8 mouse cellular contexts compared by ENCODE assay signal in the genomic region with DNA sequence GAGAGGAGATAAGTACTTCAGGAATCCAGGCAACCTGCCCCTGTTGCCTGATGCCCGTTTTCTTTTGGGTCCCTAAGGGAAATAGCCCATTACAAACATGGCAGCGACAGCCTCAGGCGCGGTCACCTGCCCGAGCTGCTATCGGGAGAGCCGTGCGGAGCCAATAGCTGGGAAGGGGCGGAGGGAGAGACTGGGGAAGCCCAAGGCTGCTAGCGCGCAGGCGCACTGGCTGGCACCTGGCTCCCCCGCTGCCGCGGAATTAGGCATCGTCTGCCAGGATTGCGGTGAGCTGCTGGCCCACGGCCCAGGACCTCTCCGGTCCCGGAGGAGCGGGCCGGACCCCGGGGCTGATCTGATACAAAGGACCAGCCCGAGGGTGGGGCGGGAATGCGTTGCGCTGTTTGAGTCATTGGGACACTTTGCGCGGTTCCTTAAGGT. TPM values are rescaled to one million over a fixed set of nuclear protein-coding genes. Genes with fewer than 3 reads are reported as not detected.
DNase-seq lines count a peak whose midpoint lies in the region; ATAC-seq and TF ChIP-seq lines count a peak whose summit lies in the region.

No protein-coding gene starts in this region.

- no peak overlapping the region for H3K9ac ChIP-seq in embryonic facial prominence, embryonic 15.5 days
- peak overlapping the region; percentile 61 for H3K9ac ChIP-seq in kidney, embryonic 14.5 days (ENCODE audit: low read depth, low read length)
- H3K9ac ChIP-seq in limb, embryonic 15.5 days, result peak overlapping the region; percentile 36
- H3K9ac ChIP-seq in midbrain, postnatal 0 days (replicated peaks; ENCODE audit: low read length, poor library complexity, severe bottlenecking), result peak overlapping the region; percentile 71

- H3K4me3 ChIP-seq in bone marrow macrophage, adult 2 months (ENCODE audit: insufficient read depth, low read length), result peak overlapping the region; percentile 79
- H3K4me3 ChIP-seq in embryonic facial prominence, embryonic 15.5 days (replicated peaks), result peak overlapping the region; percentile 47
- H3K4me3 ChIP-seq in heart, embryonic 10.5 days, result peak overlapping the region; percentile 67
- H3K4me3 ChIP-seq in kidney, embryonic 14.5 days (ENCODE audit: low read length), result peak overlapping the region; percentile 61
- H3K4me3 ChIP-seq in limb, embryonic 15.5 days, result peak overlapping the region; percentile 49
- H3K4me3 ChIP-seq in midbrain, postnatal 0 days (ENCODE audit: low read depth, low read length), result peak overlapping the region; percentile 62

- no peak for TF ChIP-seq CTCF in bone marrow macrophage, adult 2 months (IDR thresholded peaks at IDR 0.05; ENCODE audit: low read depth, low read length)
- TF ChIP-seq CTCF in midbrain, postnatal 0 days (IDR thresholded peaks at IDR 0.05), result no peak

- no peaks in the 10 kb centered on the region for H3K9me3 ChIP-seq in embryonic facial prominence, embryonic 15.5 days (replicated peaks)
- H3K9me3 ChIP-seq in heart, embryonic 10.5 days, result no peaks in the 10 kb centered on the region
- peaks cover 3% of the 10 kb centered on the region; the same call in 1 of the 2 replicates for H3K9me3 ChIP-seq in kidney, embryonic 14.5 days (ENCODE audit: control insufficient read depth, low read length)
- H3K9me3 ChIP-seq in limb, embryonic 15.5 days, result no peaks in the 10 kb centered on the region; the same call in 1 of the 2 replicates
- H3K9me3 ChIP-seq in midbrain, postnatal 0 days (ENCODE audit: low read length), result no peaks in the 10 kb centered on the region

- TF ChIP-seq POLR2A in bone marrow macrophage, adult 2 months (IDR thresholded peaks at IDR 0.05; ENCODE audit: borderline replicate concordance, low read depth, low read length), result no peak

- ATAC-seq in embryonic facial prominence, embryonic 15.5 days (ENCODE audit: insufficient number of reproducible peaks, low FRiP score, low TSS enrichment, low read depth), result peak; percentile 73; the same call in 1 of the 2 replicates
- peak; percentile 85 for ATAC-seq in kidney, embryonic 14.5 days (ENCODE audit: low FRiP score, low TSS enrichment)
- no peak for ATAC-seq in limb, embryonic 15.5 days (ENCODE audit: insufficient number of reproducible peaks, low FRiP score, low TSS enrichment, low read depth)
- peak; percentile 91 for ATAC-seq in midbrain, postnatal 0 days (ENCODE audit: low FRiP score)

- H3K36me3 ChIP-seq in embryonic facial prominence, embryonic 15.5 days, result no peaks in the 10 kb centered on the region
- H3K36me3 ChIP-seq in heart, embryonic 10.5 days, result no peaks in the 10 kb centered on the region
- H3K36me3 ChIP-seq in kidney, embryonic 14.5 days (ENCODE audit: control insufficient read depth, insufficient read depth, low read length), result no peaks in the 10 kb centered on the region
- H3K36me3 ChIP-seq in limb, embryonic 15.5 days, result no peaks in the 10 kb centered on the region
- H3K36me3 ChIP-seq in midbrain, postnatal 0 days (ENCODE audit: insufficient read depth, low read length), result no peaks in the 10 kb centered on the region

- H3K4me2 ChIP-seq in embryonic facial prominence, embryonic 15.5 days (replicated peaks), result peak overlapping the region; percentile 83
- H3K4me2 ChIP-seq in kidney, embryonic 14.5 days (replicated peaks; ENCODE audit: low read depth, low read length), result peak overlapping the region; percentile 88
- peak overlapping the region; percentile 83 for H3K4me2 ChIP-seq in limb, embryonic 15.5 days
- H3K4me2 ChIP-seq in midbrain, postnatal 0 days (ENCODE audit: low read depth, low read length, poor library complexity, severe bottlenecking), result peak overlapping the region; percentile 82

- peaks cover 22% of the 10 kb centered on the region for H3K27me3 ChIP-seq in embryonic facial prominence, embryonic 15.5 days
- H3K27me3 ChIP-seq in heart, embryonic 10.5 days (ENCODE audit: insufficient read depth, poor library complexity, severe bottlenecking), result peaks cover 49% of the 10 kb centered on the region
- H3K27me3 ChIP-seq in kidney, embryonic 14.5 days (ENCODE audit: control insufficient read depth, insufficient read depth, low read length), result peaks cover 5% of the 10 kb centered on the region; the same call in 1 of the 2 replicates
- peaks cover 27% of the 10 kb centered on the region for H3K27me3 ChIP-seq in limb, embryonic 15.5 days
- H3K27me3 ChIP-seq in midbrain, postnatal 0 days (ENCODE audit: insufficient read depth, low read length), result no peaks in the 10 kb centered on the region

- WGBS in embryonic facial prominence, embryonic 15.5 days, result under 1% methylated on average over 29 of the region's 29 CpGs
- 1% methylated on average over 29 of the region's 29 CpGs for WGBS in heart, embryonic 10.5 days
- under 1% methylated on average over 29 of the region's 29 CpGs for WGBS in kidney, embryonic 14.5 days
- WGBS in limb, embryonic 15.5 days, result 1% methylated on average over 29 of the region's 29 CpGs
- under 1% methylated on average over 29 of the region's 29 CpGs for WGBS in midbrain, postnatal 0 days

- H3K27ac ChIP-seq in bone marrow macrophage, adult 2 months (ENCODE audit: insufficient read depth, low read depth, low read length), result peak overlapping the region; percentile 26
- no peak overlapping the region for H3K27ac ChIP-seq in embryonic facial prominence, embryonic 15.5 days (replicated peaks)
- peak overlapping the region; percentile 75 for H3K27ac ChIP-seq in heart, embryonic 10.5 days
- no peak overlapping the region for H3K27ac ChIP-seq in kidney, embryonic 14.5 days (ENCODE audit: low read depth, low read length)
- no peak overlapping the region for H3K27ac ChIP-seq in limb, embryonic 15.5 days
- H3K27ac ChIP-seq in midbrain, postnatal 0 days (ENCODE audit: low read depth, low read length), result no peak overlapping the region; the same call in 1 of the 2 replicates

- peaks cover 22% of the 10 kb centered on the region for H3K4me1 ChIP-seq in bone marrow macrophage, adult 2 months (ENCODE audit: control insufficient read depth, insufficient read depth, low read length)
- H3K4me1 ChIP-seq in embryonic facial prominence, embryonic 15.5 days, result peaks cover 15% of the 10 kb centered on the region
- peaks cover 14% of the 10 kb centered on the region for H3K4me1 ChIP-seq in heart, embryonic 10.5 days
- peaks cover 12% of the 10 kb centered on the region for H3K4me1 ChIP-seq in kidney, embryonic 14.5 days (ENCODE audit: control insufficient read depth, insufficient read depth, low read length)
- H3K4me1 ChIP-seq in limb, embryonic 15.5 days, result peaks cover 12% of the 10 kb centered on the region
- H3K4me1 ChIP-seq in midbrain, postnatal 0 days (ENCODE audit: insufficient read depth, low read length), result peaks cover 3% of the 10 kb centered on the region; the same call in 1 of the 2 replicates

- peak; percentile 94 for DNase-seq in A20 (ENCODE audit: low read depth, low spot score)
- peak; percentile 94 for DNase-seq in heart, embryonic 10.5 days (ENCODE audit: low spot score)
- DNase-seq in midbrain, postnatal 0 days (ENCODE audit: low spot score), result peak; percentile 95
- peak; percentile 63 to 70 for DNase-seq in spleen, postnatal 14 days (ENCODE audit: low spot score in 2 of 2)

RNA-seq across cellular contexts. Expression of gene 2310034G01Rik, which starts 6.6 kb away (rescaled TPM):
- 0.67 TPM in 1 of 2 replicates, not detected in the other for polyA plus RNA-seq in bone marrow macrophage, adult 2 months (2012; ENCODE audit: insufficient read depth, insufficient read length, missing spikeins)
- 3.5 and 5.3 TPM in 2 replicates for polyA plus RNA-seq in embryonic facial prominence, embryonic 15.5 days (2015; fragmentation: Nextera tagmentation; extraction: Ambion mirVana)
- polyA plus RNA-seq in heart, embryonic 10.5 days (2016; fragmentation: Nextera tagmentation; extraction: Ambion mirVana), result 0.51 and 0.84 TPM in 2 replicates
- polyA plus RNA-seq in kidney, embryonic 14.5 days (2014; fragmentation: Nextera tagmentation; extraction: Ambion mirVana), result 2.7 and 3.5 TPM in 2 replicates
- 1.5 and 2.1 TPM in 2 replicates for polyA plus RNA-seq in limb, embryonic 15.5 days (2015; fragmentation: Nextera tagmentation; extraction: Ambion mirVana)
- 2.0 and 3.8 TPM in 2 replicates for total RNA-seq in midbrain, postnatal 0 days (2014; rRNA removed)
- polyA plus RNA-seq in midbrain, postnatal 0 days (2015; fragmentation: Nextera tagmentation; extraction: Ambion mirVana), result 2.0 and 2.2 TPM in 2 replicates

RNA-seq across cellular contexts. Expression of gene Mfsd13a, which starts 15.8 kb away (rescaled TPM):
- 23.2 and 25.5 TPM in 2 replicates for polyA plus RNA-seq in bone marrow macrophage, adult 2 months (2012; ENCODE audit: insufficient read depth, insufficient read length, missing spikeins)
- 4.3 and 4.4 TPM in 2 replicates for polyA plus RNA-seq in embryonic facial prominence, embryonic 15.5 days (2015; fragmentation: Nextera tagmentation; extraction: Ambion mirVana)
- polyA plus RNA-seq in heart, embryonic 10.5 days (2016; fragmentation: Nextera tagmentation; extraction: Ambion mirVana), result 5.5 and 9.0 TPM in 2 replicates
- polyA plus RNA-seq in kidney, embryonic 14.5 days (2014; fragmentation: Nextera tagmentation; extraction: Ambion mirVana), result 7.9 and 10.8 TPM in 2 replicates
- polyA plus RNA-seq in limb, embryonic 15.5 days (2015; fragmentation: Nextera tagmentation; extraction: Ambion mirVana), result 3.1 and 3.6 TPM in 2 replicates
- 7.2 and 19.2 TPM in 2 replicates for total RNA-seq in midbrain, postnatal 0 days (2014; rRNA removed)
- polyA plus RNA-seq in midbrain, postnatal 0 days (2015; fragmentation: Nextera tagmentation; extraction: Ambion mirVana), result 10.6 and 11.4 TPM in 2 replicates

RNA-seq across cellular contexts. Expression of gene Cuedc2, which starts 18.2 kb away (rescaled TPM):
- 136 and 163 TPM in 2 replicates for polyA plus RNA-seq in bone marrow macrophage, adult 2 months (2012; ENCODE audit: insufficient read depth, insufficient read length, missing spikeins)
- polyA plus RNA-seq in embryonic facial prominence, embryonic 15.5 days (2015; fragmentation: Nextera tagmentation; extraction: Ambion mirVana), result 167 and 168 TPM in 2 replicates
- 146 and 153 TPM in 2 replicates for polyA plus RNA-seq in heart, embryonic 10.5 days (2016; fragmentation: Nextera tagmentation; extraction: Ambion mirVana)
- 164 and 165 TPM in 2 replicates for polyA plus RNA-seq in kidney, embryonic 14.5 days (2014; fragmentation: Nextera tagmentation; extraction: Ambion mirVana)
- polyA plus RNA-seq in limb, embryonic 15.5 days (2015; fragmentation: Nextera tagmentation; extraction: Ambion mirVana), result 150 and 176 TPM in 2 replicates
- 157 and 177 TPM in 2 replicates for total RNA-seq in midbrain, postnatal 0 days (2014; rRNA removed)
- 314 and 337 TPM in 2 replicates for polyA plus RNA-seq in midbrain, postnatal 0 days (2015; fragmentation: Nextera tagmentation; extraction: Ambion mirVana)

RNA-seq across cellular contexts. Expression of gene Fbxl15, which starts 28.7 kb away (rescaled TPM):
- 6.9 and 8.9 TPM in 2 replicates for polyA plus RNA-seq in bone marrow macrophage, adult 2 months (2012; ENCODE audit: insufficient read depth, insufficient read length, missing spikeins)
- polyA plus RNA-seq in embryonic facial prominence, embryonic 15.5 days (2015; fragmentation: Nextera tagmentation; extraction: Ambion mirVana), result 16.4 TPM in 2 replicates
- 10.3 and 11.3 TPM in 2 replicates for polyA plus RNA-seq in heart, embryonic 10.5 days (2016; fragmentation: Nextera tagmentation; extraction: Ambion mirVana)
- polyA plus RNA-seq in kidney, embryonic 14.5 days (2014; fragmentation: Nextera tagmentation; extraction: Ambion mirVana), result 14.2 and 18.2 TPM in 2 replicates
- 12.8 and 13.2 TPM in 2 replicates for polyA plus RNA-seq in limb, embryonic 15.5 days (2015; fragmentation: Nextera tagmentation; extraction: Ambion mirVana)
- 48.3 and 57.8 TPM in 2 replicates for total RNA-seq in midbrain, postnatal 0 days (2014; rRNA removed)
- polyA plus RNA-seq in midbrain, postnatal 0 days (2015; fragmentation: Nextera tagmentation; extraction: Ambion mirVana), result 55.2 and 56.8 TPM in 2 replicates

RNA-seq across cellular contexts. Expression of gene Psd, which starts 29.8 kb away (rescaled TPM):
- 0.71 TPM in 1 of 2 replicates, not detected in the other for polyA plus RNA-seq in bone marrow macrophage, adult 2 months (2012; ENCODE audit: insufficient read depth, insufficient read length, missing spikeins)
- polyA plus RNA-seq in embryonic facial prominence, embryonic 15.5 days (2015; fragmentation: Nextera tagmentation; extraction: Ambion mirVana), result 9.8 and 11.0 TPM in 2 replicates
- 6.9 and 10.1 TPM in 2 replicates for polyA plus RNA-seq in heart, embryonic 10.5 days (2016; fragmentation: Nextera tagmentation; extraction: Ambion mirVana)
- polyA plus RNA-seq in kidney, embryonic 14.5 days (2014; fragmentation: Nextera tagmentation; extraction: Ambion mirVana), result 1.7 and 1.8 TPM in 2 replicates
- polyA plus RNA-seq in limb, embryonic 15.5 days (2015; fragmentation: Nextera tagmentation; extraction: Ambion mirVana), result 5.5 and 5.8 TPM in 2 replicates
- total RNA-seq in midbrain, postnatal 0 days (2014; rRNA removed), result 471 and 481 TPM in 2 replicates
- polyA plus RNA-seq in midbrain, postnatal 0 days (2015; fragmentation: Nextera tagmentation; extraction: Ambion mirVana), result 179 and 185 TPM in 2 replicates

Comparison
In these comparisons a context has a peak if more than half of its experiments do, and no peak if none do; other contexts are left out.
1. H3K27ac ChIP-seq: peak in bone marrow macrophage, adult 2 months (single experiment) and heart, embryonic 10.5 days (single experiment); none in embryonic facial prominence, embryonic 15.5 days (single experiment), kidney, embryonic 14.5 days (single experiment), limb, embryonic 15.5 days (single experiment) and midbrain, postnatal 0 days (single experiment).
2. Peak in every context shown above with its lines, with median percentiles within 50 percentile points of each other: DNase-seq, H3K4me3 ChIP-seq and H3K4me2 ChIP-seq.